Mouse (Mus musculus): ENCODE data around the gene Notch2. TPM values are rescaled to one million over a fixed set of nuclear protein-coding genes. Genes with fewer than 3 reads are reported as not detected.

Notch2 gene
- polyA plus RNA-seq, 1 experiment from 2014 or later = 33.4 TPM

DNA sequence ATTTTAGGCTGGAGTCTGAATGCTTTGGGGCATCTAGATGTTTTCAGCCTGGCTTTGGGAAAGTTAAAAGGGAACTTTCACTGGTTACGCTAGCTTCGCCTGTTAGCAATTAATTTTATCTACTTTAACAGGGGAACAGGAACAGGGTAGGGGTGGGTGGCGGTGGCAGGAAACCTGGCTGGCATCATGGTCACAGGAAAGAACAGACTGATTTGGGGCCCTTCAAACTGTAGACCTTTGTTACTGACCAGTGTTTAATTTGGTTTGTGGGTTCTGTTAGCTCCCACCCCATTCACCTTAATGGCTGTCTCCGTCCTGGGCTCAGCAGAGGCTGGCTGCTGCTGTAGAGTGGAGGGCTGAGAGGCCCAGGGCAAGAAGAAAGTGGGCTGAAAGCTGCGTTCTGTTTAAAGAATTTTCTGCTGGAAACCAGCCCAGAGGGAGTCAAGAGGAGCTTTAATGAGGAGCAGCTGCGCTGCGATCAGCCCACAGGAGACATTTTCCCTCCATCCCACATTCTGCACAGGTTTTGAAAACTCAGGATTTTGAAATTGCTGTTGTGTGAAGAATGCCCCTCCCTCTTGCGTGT is 50.0 kb downstream of the Notch2 start:
- H3K4me2 ChIP-seq (ENCODE audit: low read depth, severe bottlenecking) = peak overlapping the region; percentile 25; the same call in 1 of the 2 replicates
- 7% methylated on average over 8 of the region's 8 CpGs for WGBS
- DNase-seq (ENCODE audit: low spot score) = peak; percentile 80
- no peaks in the 10 kb centered on the region for H3K9me3 ChIP-seq (ENCODE audit: control insufficient read depth, low read length)
- no peak overlapping the region for H3K4me3 ChIP-seq (ENCODE audit: low read depth, low read length)
- H3K27me3 ChIP-seq (ENCODE audit: control insufficient read depth, insufficient read depth, low read length) = no peaks in the 10 kb centered on the region
- H3K27ac ChIP-seq (replicated peaks; ENCODE audit: low read depth, low read length) = peak overlapping the region; percentile 99
- H3K9ac ChIP-seq (ENCODE audit: low read length) = peak overlapping the region; percentile 47
- H3K4me1 ChIP-seq (ENCODE audit: control insufficient read depth, insufficient read depth, low read length) = peaks cover 67% of the 10 kb centered on the region
- ATAC-seq (ENCODE audit: insufficient number of reproducible peaks, low FRiP score, low TSS enrichment, low read depth) = peak; percentile 74
- H3K36me3 ChIP-seq (ENCODE audit: control insufficient read depth, insufficient read depth, low read length) = no peaks in the 10 kb centered on the region

DNA sequence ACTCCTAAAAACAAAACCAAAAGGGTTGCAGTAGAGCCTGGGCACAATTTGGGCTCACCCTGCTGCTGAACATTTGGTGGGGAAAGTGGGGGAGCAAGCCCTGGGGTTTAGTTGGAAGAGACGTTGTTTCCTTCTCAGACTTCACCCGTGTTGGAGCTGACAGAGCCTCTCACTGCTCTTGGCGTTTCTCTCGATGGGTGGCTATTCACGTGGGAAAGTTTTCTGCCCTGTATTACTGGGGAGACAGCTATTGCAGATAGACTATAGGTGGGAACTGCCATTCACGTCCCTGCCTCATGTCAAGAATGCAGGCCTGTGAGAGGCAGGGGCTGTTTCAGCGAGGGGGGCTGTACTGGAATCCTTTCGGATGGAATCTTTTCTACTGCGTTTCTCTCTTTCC is 50.5 kb downstream of the Notch2 start:
- Histone ChIP-seq H3K4me2 (ENCODE audit: low read depth, severe bottlenecking) (peak overlapping the region; percentile 25; the same call in 1 of the 2 replicates), H3K4me3 (ENCODE audit: low read depth, low read length) (no peak overlapping the region), H3K27ac (replicated peaks; ENCODE audit: low read depth, low read length) (peak overlapping the region; percentile 99), H3K9ac (ENCODE audit: low read length) (peak overlapping the region; percentile 47), H3K9me3 (ENCODE audit: control insufficient read depth, low read length) (no peaks in the 10 kb centered on the region), H3K27me3 (ENCODE audit: control insufficient read depth, insufficient read depth, low read length) (no peaks in the 10 kb centered on the region), H3K4me1 (ENCODE audit: control insufficient read depth, insufficient read depth, low read length) (peaks cover 63% of the 10 kb centered on the region), H3K36me3 (ENCODE audit: control insufficient read depth, insufficient read depth, low read length) (no peaks in the 10 kb centered on the region)
- ATAC-seq (ENCODE audit: insufficient number of reproducible peaks, low FRiP score, low TSS enrichment, low read depth) (0 out of 2 replicates have a peak, but pooled peaks have one; percentile 31), DNase-seq (ENCODE audit: low spot score) (peak; percentile 61)
- WGBS = 18% methylated on average over 9 of the region's 9 CpGs

DNA sequence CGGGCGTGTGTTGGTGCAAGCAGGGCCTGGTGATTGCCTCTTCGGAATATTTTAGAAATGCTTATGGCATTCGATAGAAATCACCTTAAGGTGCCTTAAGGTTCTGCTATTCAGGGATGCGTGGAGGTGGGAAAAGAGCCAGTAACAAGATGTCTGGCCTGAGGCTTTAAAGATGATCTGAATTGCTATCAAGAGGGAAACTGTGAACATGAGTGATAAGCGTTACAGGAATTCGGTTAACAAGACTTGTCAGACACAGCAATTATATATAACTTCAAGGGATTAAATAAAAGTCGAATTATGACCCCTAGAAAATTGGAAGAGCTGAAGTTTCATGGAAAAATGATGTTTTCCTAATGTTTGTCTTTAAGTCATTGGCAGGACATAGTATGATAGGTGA is 51.7 kb downstream of the Notch2 start:
- peak overlapping the region; percentile 99 for H3K27ac ChIP-seq (replicated peaks; ENCODE audit: low read depth, low read length)
- no peak for DNase-seq (ENCODE audit: low spot score)
- 93% methylated on average over 8 of the region's 8 CpGs for WGBS

DNA sequence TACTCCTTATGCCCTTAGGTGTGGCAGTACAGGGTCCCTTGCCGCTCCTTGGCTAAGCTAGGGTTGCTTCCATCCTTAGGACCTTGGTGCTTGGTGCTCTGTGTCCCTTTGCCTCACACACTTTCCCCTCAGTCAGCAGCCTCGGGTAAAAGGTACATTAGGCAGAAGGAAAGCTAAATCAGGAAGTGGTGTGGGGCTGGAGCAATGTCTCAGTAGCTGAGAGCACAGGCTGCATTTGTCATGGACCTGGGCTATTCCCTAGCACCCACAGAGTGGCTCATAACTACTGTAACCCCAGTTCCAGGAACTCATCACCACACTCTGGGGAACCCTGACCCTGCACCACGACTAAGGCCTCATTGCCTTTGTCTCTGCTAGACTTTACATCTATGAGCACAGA is 53.1 kb downstream of the Notch2 start:
- Histone ChIP-seq H3K9ac (ENCODE audit: low read length) (no peak overlapping the region), H3K36me3 (ENCODE audit: control insufficient read depth, insufficient read depth, low read length) (no peaks in the 10 kb centered on the region), H3K27me3 (ENCODE audit: control insufficient read depth, insufficient read depth, low read length) (no peaks in the 10 kb centered on the region), H3K4me3 (ENCODE audit: low read depth, low read length) (no peak overlapping the region), H3K27ac (replicated peaks; ENCODE audit: low read depth, low read length) (no peak overlapping the region), H3K4me2 (ENCODE audit: low read depth, severe bottlenecking) (no peak overlapping the region), H3K4me1 (ENCODE audit: control insufficient read depth, insufficient read depth, low read length) (peaks cover 41% of the 10 kb centered on the region), H3K9me3 (ENCODE audit: control insufficient read depth, low read length) (no peaks in the 10 kb centered on the region)
- no peak for ATAC-seq (ENCODE audit: insufficient number of reproducible peaks, low FRiP score, low TSS enrichment, low read depth)
- no peak for DNase-seq (ENCODE audit: low spot score)
- WGBS = 84% methylated on average over 3 of the region's 3 CpGs

More for the DNA sequence above, 51.7 kb downstream of the Notch2 start:
- Histone ChIP-seq H3K9ac (ENCODE audit: low read length) (no peak overlapping the region), H3K4me1 (ENCODE audit: control insufficient read depth, insufficient read depth, low read length) (peaks cover 55% of the 10 kb centered on the region), H3K27me3 (ENCODE audit: control insufficient read depth, insufficient read depth, low read length) (no peaks in the 10 kb centered on the region), H3K4me3 (ENCODE audit: low read depth, low read length) (no peak overlapping the region), H3K36me3 (ENCODE audit: control insufficient read depth, insufficient read depth, low read length) (no peaks in the 10 kb centered on the region), H3K9me3 (ENCODE audit: control insufficient read depth, low read length) (no peaks in the 10 kb centered on the region), H3K4me2 (ENCODE audit: low read depth, severe bottlenecking) (no peak overlapping the region)
- no peak for ATAC-seq (ENCODE audit: insufficient number of reproducible peaks, low FRiP score, low TSS enrichment, low read depth)

DNA sequence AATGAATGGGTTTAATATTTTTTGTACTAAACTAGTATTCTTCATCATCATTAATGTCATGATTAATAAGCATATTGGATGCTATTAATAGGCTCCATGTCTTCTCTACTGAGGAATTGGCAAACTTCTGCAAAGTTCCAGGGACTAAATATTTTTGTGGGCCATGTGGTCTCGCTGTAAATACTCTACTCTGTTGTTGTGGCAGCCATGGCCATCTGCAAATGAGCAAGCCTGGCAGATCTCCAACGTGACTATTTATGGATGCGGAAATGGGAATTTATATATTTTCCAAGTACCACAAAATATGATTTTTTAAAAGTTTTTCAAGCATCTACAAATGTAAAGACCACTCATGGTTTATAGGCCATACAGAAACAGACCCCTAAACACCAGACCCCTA is 54.1 kb downstream of the Notch2 start:
- no peak overlapping the region for H3K9ac ChIP-seq (ENCODE audit: low read length)
- ATAC-seq (ENCODE audit: insufficient number of reproducible peaks, low FRiP score, low TSS enrichment, low read depth) = no peak
- H3K9me3 ChIP-seq (ENCODE audit: control insufficient read depth, low read length) = no peaks in the 10 kb centered on the region
- H3K27ac ChIP-seq (replicated peaks; ENCODE audit: low read depth, low read length) = no peak overlapping the region
- H3K27me3 ChIP-seq (ENCODE audit: control insufficient read depth, insufficient read depth, low read length) = no peaks in the 10 kb centered on the region
- 82% methylated on average over 3 of the region's 3 CpGs for WGBS
- no peak overlapping the region for H3K4me2 ChIP-seq (ENCODE audit: low read depth, severe bottlenecking)
- no peaks in the 10 kb centered on the region for H3K36me3 ChIP-seq (ENCODE audit: control insufficient read depth, insufficient read depth, low read length)
- no peak for DNase-seq (ENCODE audit: low spot score)
- H3K4me3 ChIP-seq (ENCODE audit: low read depth, low read length) = no peak overlapping the region
- peaks cover 31% of the 10 kb centered on the region for H3K4me1 ChIP-seq (ENCODE audit: control insufficient read depth, insufficient read depth, low read length)

DNA sequence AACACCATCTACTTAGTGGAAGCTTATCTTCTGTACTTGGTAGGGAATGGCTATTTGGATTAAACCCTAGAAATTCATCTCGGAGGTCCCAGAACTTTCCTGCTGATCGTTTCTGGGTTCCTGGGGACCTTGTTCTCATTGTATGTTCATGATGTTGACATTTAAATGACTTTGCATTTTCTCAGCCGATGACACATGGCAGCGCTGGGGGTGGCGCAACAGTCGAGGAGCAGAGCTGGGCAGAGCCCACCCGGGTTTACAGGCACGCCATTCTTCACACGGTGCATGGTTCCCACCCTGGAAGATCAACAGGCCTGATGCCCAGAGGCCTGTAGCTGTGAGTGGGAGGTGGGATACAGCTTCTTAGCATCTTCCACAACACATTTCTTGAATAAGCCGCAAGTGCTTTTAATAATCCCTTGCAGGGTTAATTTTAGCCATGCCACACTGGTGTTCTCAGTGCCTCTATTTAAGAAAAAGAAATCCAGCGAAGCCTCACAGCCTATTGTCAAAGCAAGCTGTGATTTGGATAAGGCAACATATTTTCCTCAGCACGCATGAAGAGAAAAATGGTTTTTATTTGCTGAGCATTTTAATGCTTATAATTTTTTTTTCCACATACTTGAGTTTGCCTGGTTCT is 54.6 kb downstream of the Notch2 start:
- Histone ChIP-seq H3K4me1 (ENCODE audit: control insufficient read depth, insufficient read depth, low read length) (peaks cover 31% of the 10 kb centered on the region), H3K4me3 (ENCODE audit: low read depth, low read length) (no peak overlapping the region), H3K36me3 (ENCODE audit: control insufficient read depth, insufficient read depth, low read length) (no peaks in the 10 kb centered on the region), H3K9ac (ENCODE audit: low read length) (no peak overlapping the region), H3K9me3 (ENCODE audit: control insufficient read depth, low read length) (no peaks in the 10 kb centered on the region), H3K27me3 (ENCODE audit: control insufficient read depth, insufficient read depth, low read length) (no peaks in the 10 kb centered on the region), H3K4me2 (ENCODE audit: low read depth, severe bottlenecking) (no peak overlapping the region), H3K27ac (replicated peaks; ENCODE audit: low read depth, low read length) (0 out of 2 replicates have a peak overlapping the region, but pooled peaks have one; percentile 6)
- 89% methylated on average over 12 of the region's 12 CpGs for WGBS
- ATAC-seq (ENCODE audit: insufficient number of reproducible peaks, low FRiP score, low TSS enrichment, low read depth) (no peak), DNase-seq (ENCODE audit: low spot score) (no peak)

DNA sequence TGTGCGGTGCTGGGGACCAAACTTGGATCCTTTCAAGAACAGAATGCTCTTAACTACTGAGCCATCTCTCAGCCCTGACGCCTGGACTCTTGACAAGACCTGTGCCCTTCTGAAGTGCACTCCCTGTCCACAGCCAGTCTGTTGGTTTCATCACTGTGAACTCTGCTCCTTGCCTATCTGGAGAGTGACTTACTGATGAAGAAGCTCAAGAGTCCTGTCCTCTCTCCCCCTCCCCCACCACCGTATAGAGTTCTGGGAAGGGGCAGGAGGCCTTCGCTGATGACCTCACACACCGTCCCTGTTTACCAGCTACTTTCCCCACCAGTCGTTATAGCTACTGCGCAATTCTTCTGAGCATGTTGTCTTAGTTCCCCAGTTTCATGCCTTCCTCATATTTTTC is 55.8 kb downstream of the Notch2 start:
- H3K27me3 ChIP-seq (ENCODE audit: control insufficient read depth, insufficient read depth, low read length) = no peaks in the 10 kb centered on the region
- peaks cover 5% of the 10 kb centered on the region; the same call in 1 of the 2 replicates for H3K36me3 ChIP-seq (ENCODE audit: control insufficient read depth, insufficient read depth, low read length)
- H3K27ac ChIP-seq (replicated peaks; ENCODE audit: low read depth, low read length) = no peak overlapping the region
- no peak for DNase-seq (ENCODE audit: low spot score)
- no peak overlapping the region for H3K4me2 ChIP-seq (ENCODE audit: low read depth, severe bottlenecking)
- ATAC-seq (ENCODE audit: insufficient number of reproducible peaks, low FRiP score, low TSS enrichment, low read depth) = no peak
- H3K9me3 ChIP-seq (ENCODE audit: control insufficient read depth, low read length) = no peaks in the 10 kb centered on the region
- no peak overlapping the region for H3K9ac ChIP-seq (ENCODE audit: low read length)
- 77% methylated on average over 7 of the region's 7 CpGs for WGBS
- no peak overlapping the region for H3K4me3 ChIP-seq (ENCODE audit: low read depth, low read length)
- H3K4me1 ChIP-seq (ENCODE audit: control insufficient read depth, insufficient read depth, low read length) = peaks cover 22% of the 10 kb centered on the region

DNA sequence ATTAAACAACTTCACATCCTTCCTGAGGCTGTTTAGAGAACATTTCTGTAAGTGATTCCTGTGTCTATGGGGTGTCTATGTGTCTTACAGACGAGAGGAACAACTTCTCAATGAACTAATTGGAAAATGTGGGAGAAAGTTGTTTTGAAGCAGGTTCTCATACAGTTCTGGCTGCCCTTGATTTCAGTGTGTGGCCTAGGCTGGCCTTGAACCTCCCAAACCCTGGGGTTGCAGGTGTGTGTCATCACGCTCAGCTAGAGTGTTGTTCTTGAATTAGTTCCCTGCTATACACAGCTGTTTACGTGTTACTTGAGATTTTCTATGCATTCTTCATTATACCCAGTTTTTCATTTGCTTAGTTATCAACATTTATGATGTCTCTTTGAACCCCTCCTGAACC is 56.5 kb downstream of the Notch2 start:
- Histone ChIP-seq H3K36me3 (ENCODE audit: control insufficient read depth, insufficient read depth, low read length) (peaks cover 5% of the 10 kb centered on the region; the same call in 1 of the 2 replicates), H3K27ac (replicated peaks; ENCODE audit: low read depth, low read length) (no peak overlapping the region), H3K4me1 (ENCODE audit: control insufficient read depth, insufficient read depth, low read length) (peaks cover 17% of the 10 kb centered on the region), H3K4me2 (ENCODE audit: low read depth, severe bottlenecking) (no peak overlapping the region), H3K9me3 (ENCODE audit: control insufficient read depth, low read length) (no peaks in the 10 kb centered on the region), H3K9ac (ENCODE audit: low read length) (no peak overlapping the region), H3K27me3 (ENCODE audit: control insufficient read depth, insufficient read depth, low read length) (no peaks in the 10 kb centered on the region), H3K4me3 (ENCODE audit: low read depth, low read length) (no peak overlapping the region)
- 72% methylated on average over 3 of the region's 3 CpGs for WGBS
- ATAC-seq (ENCODE audit: insufficient number of reproducible peaks, low FRiP score, low TSS enrichment, low read depth) (no peak), DNase-seq (ENCODE audit: low spot score) (no peak)
